Mouse (Mus musculus) midbrain, embryonic 13.5 days (tissue): ENCODE data around the gene Nppc. TPM values are rescaled to one million over a fixed set of nuclear protein-coding genes. Genes with fewer than 3 reads are reported as not detected.

ENCODE experiments used
- ATAC-seq: fragments of 200-750 bp; cut with Nextera tagmentation; 2 replicates; pipeline ENCODE4 v1.8.0; 2017; ENCODE audit warnings: mild to moderate bottlenecking, moderate TSS enrichment, moderate library complexity
- H3K27ac ChIP-seq: fragments of 300-500 bp; sonication (generic); 2 replicates; pipeline ENCODE4 v1.5.1; 2015; ENCODE audit warnings: inconsistent platforms, mild to moderate bottlenecking, moderate library complexity
- H3K27me3 ChIP-seq: fragments of 300-500 bp; sonication (generic); 2 replicates; pipeline ENCODE4 v1.6.1; 2015; ENCODE audit warnings: mild to moderate bottlenecking, inconsistent platforms
- H3K36me3 ChIP-seq: fragments of 300-500 bp; sonication (generic); 2 replicates; pipeline ENCODE4 v1.6.1; 2015; ENCODE audit warnings: mild to moderate bottlenecking, inconsistent platforms
- H3K4me1 ChIP-seq: fragments of 300-500 bp; sonication (generic); replicated peaks from 2 replicates; pipeline ENCODE4 v1.6.1; 2015; ENCODE audit warnings: inconsistent platforms
- H3K4me2 ChIP-seq: fragments of 300-500 bp; sonication (generic); replicated peaks from 2 replicates; pipeline ENCODE4 v1.6.1; 2015; ENCODE audit warnings: moderate library complexity, mild to moderate bottlenecking, inconsistent platforms
- H3K4me3 ChIP-seq: fragments of 300-500 bp; sonication (generic); replicated peaks from 2 replicates; pipeline ENCODE4 v1.5.1; 2015; ENCODE audit warnings: mild to moderate bottlenecking, inconsistent platforms
- H3K9ac ChIP-seq: fragments of 300-500 bp; sonication (generic); replicated peaks from 2 replicates; pipeline ENCODE4 v1.6.1; 2015; ENCODE audit warnings: mild to moderate bottlenecking, inconsistent platforms
- H3K9me3 ChIP-seq: fragments of 300-500 bp; sonication (generic); 2 replicates; pipeline ENCODE4 v1.6.1; 2016; ENCODE audit warnings: mild to moderate bottlenecking, inconsistent platforms
- WGBS: fragments of 180-500 bp; shearing (Covaris S2); methylation state at CpG from one replicate; pipeline ENCODE4 v1.1.7; 2015; 5-methylcytosine and 5-hydroxymethylcytosine counted together
- microRNA-seq: library from miRNA; unstranded; fragments of <30 nt; microRNA quantifications from one replicate; pipeline ENCODE4, GENCODE M21; 2016
- polyA plus RNA-seq: library from polyadenylated mRNA; unstranded; fragments of >200 nt; fragmentation: Nextera tagmentation; extraction: Ambion mirVana; gene quantifications from 2 replicates; pipeline ENCODE4 v1.2.1, GENCODE M21; 2015

The Nppc gene
- polyA plus RNA-seq, 1 experiment from 2014 or later: 2.3 TPM

- Histone ChIP-seq H3K27ac (no peak overlapping the region), H3K27me3 (no peaks in the 10 kb centered on the region), H3K4me1 (no peaks in the 10 kb centered on the region), H3K4me2 (no peak overlapping the region), H3K36me3 (no peaks in the 10 kb centered on the region), H3K4me3 (no peak overlapping the region), H3K9ac (no peak overlapping the region), H3K9me3 (no peaks in the 10 kb centered on the region)
- ATAC-seq: no peak
- WGBS: 60% methylated on average over 10 of the region's 10 CpGs
These were observed 51.8 kb downstream of the Nppc start for GRCm38 (mm10) chr1:86618454-86619125.

Small RNAs within 50 kb of the gene (microRNA-seq; reads per million reads assigned to microRNA genes)
- not detected for gene Gm22955

Other genes with a start within 250 kb of the Nppc start
- 0.22 TPM in 1 of 2 replicates, not detected in the other for gene Nmur1, start 244.3 kb downstream of the Nppc start, polyA plus RNA-seq
- not detected in 2 replicates for gene Tex44, start 244.2 kb downstream of the Nppc start, polyA plus RNA-seq
- gene Ptma, start 143.8 kb downstream of the Nppc start, polyA plus RNA-seq: 2,381 and 2,469 TPM in 2 replicates
- gene Pde6d, start 87.9 kb downstream of the Nppc start, polyA plus RNA-seq: 86.6 and 90.2 TPM in 2 replicates
- gene Cops7b, start 87.7 kb downstream of the Nppc start, polyA plus RNA-seq: 67.0 and 70.2 TPM in 2 replicates
- 43.2 and 45.5 TPM in 2 replicates for gene Dis3l2, start 33.2 kb upstream of the Nppc start, polyA plus RNA-seq